Mouse (Mus musculus): ENCODE results near the gene Ifngr2.

DNA sequence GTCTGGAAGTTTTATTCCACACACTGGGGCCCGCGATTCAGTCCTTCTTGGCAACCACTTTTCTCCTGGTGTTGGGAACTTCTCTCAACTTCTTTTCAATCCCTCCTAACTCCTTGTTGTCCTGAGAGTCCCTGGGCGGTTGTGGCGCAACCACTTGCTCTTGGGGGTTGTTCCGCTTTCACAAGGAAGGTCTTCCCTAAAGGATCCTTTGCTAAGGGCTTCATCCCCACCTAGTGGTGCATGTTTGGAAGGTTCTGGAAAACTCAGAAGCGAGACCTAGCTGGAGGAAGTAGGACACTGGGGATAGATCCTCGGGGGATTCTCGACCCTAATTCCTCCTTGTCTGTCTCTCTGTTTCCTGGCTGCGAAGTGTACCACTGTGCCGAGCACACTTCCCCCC lies 19.8 kb upstream of the Ifngr2 start:
- TF ChIP-seq GATA1 (IDR thresholded peaks at IDR 0.05; ENCODE audit: borderline replicate concordance, low read length): no peak
- TF ChIP-seq FLI1 (IDR thresholded peaks at IDR 0.05; ENCODE audit: low read length): no peak
